Mouse (Mus musculus): ENCODE measurements around the gene Pygm.

DNA sequence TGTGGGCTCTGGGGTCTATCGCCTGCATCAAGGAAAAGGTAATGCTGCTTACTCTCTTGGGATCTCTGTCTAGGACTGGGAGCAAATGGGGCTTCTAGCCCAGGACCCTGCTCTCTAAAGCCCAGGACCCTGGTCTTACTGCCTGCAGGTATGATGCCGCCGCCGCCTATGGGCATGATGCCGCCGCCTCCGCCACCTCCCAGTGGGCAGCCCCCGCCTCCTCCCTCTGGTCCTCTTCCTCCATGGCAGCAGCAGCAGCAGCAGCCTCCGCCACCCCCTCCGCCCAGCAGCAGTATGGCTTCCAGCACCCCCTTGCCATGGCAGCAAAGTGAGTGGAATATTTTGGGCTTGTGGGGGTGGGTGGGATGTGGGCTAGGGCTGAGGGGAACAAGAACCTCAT, 9.6 kb upstream of the Pygm start:
- TF ChIP-seq POLR2A (IDR thresholded peaks at IDR 0.05; ENCODE audit: insufficient read depth, low read depth, low read length) (no peak), CTCF (IDR thresholded peaks at IDR 0.05; ENCODE audit: insufficient read depth, low read depth, low read length) (no peak)

All from olfactory bulb, adult 2 months (tissue).